Mouse (Mus musculus): Measurements from ENCODE around the gene Scgb1b15.
"Not testable (repeated sequence)": the region's sequence is repeated elsewhere in the genome, so short reads cannot be mapped to it uniquely, and the experiment has no call there.

Gene Scgb1b15

DNA sequence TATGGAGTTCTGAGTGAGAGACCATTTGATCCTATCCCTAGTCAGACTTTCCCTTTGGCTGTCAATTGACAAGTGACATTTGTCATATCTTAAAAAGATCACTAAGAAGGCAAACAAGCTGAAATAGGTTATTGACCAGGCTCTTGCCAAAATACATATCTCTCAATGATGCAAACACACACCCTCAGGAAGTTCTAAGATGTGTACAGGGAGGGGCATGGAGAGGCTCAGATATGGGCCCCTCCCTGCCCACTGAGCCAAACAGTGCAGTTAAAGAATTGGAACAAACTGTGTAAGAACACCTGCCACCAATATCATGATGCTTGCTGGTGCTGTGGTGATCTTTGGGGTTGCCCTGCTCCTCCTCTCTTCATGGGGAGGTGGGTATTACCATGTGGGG, at the start of gene Scgb1b15:
Scgb1b15 (plus strand) TSS at position 301 of the 400 bp plus-strand sequence.
- DNase-seq: not testable (repeated sequence)

DNA sequence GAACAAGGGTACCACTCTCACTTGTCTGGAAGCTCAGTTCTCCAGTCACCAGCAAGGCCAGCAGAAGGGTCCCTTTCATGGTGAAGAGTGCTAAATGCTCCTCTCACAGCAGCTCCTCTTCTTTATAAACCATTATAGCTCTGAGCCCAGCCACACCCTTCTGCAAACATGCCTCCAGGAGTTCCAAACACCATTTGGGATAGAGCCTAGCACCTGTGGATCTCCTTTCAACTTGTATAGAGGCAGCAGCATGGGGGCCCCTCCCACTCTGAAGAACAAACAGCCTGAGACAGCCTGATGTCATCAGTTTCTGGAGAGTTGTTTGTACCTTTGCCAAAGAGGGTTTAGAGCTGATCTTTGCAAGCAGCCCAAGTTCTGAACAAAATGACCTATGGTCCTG, 6.8 kb upstream of the Scgb1b15 start, which contains the start of gene Scgb2b15:
Scgb2b15 (minus strand) TSS at position 101 of the 400 bp plus-strand sequence.
- DNase-seq: not testable (repeated sequence)

Data from thymus, postnatal 25 days (tissue).